Mouse (Mus musculus): ENCODE measurements around the gene Esp22.
A peak's percentile ranks its signal among the peaks of the same experiment; 100 is the strongest.
"Not testable (repeated sequence)": the region's sequence is repeated elsewhere in the genome, so short reads cannot be mapped to it uniquely, and the experiment has no call there.

Esp22 gene

DNA sequence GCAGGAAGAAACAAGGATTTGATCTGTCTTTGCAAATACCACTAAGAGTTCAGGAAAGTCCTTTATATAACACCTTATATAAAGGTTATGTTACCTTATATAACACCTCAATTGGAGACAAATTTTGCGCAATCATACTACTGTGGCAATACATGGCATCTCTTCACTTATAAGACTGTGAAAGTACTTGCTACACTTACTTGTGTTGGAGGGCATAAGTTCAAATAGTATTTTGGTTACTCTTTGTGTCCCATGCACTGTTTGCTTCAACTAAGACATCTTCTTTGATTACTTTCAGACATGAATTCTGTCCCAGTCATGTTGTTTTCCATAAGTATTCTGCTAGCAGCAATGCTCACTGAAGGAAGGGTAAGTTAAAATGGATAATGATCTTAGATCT, at the start of gene Esp22:
Gene Esp22, plus strand, starts transcription at position 301 of the 400 bp plus-strand sequence.
- no peak for DNase-seq (ENCODE audit: low spot score)

GRCm38 (mm10) chr17:39063641-39064040, 31.5 kb upstream of the Esp22 start:
- no peak for DNase-seq (ENCODE audit: low spot score)

GRCm38 (mm10) chr17:39076937-39077336, 18.2 kb upstream of the Esp22 start, which contains the start of gene Esp23:
Gene Esp23 (minus strand): TSS chr17:39077037.
- DNase-seq (ENCODE audit: low spot score) = no peak

DNA sequence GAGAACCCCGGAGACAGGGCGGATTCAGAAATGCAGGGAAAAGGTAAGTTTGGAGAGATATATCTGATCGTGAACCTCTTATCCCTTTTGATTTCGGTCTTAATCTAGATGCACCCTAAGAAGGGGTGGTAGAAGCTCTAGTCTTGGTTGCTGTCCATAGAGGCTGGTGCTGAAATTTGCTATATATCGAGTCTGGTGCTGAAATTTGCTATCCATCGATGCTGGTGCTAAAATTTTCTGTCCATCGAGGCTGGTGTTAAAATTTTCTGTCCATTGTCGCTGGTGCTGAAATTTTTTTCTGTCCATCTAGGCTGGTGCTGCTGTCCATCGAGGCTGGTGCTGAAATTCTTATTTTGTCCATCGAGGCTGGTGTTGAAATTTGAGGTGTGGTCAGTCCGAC, 12.0 kb downstream of the Esp22 start:
- peak; percentile 30 for DNase-seq (ENCODE audit: low spot score)

- DNase-seq (ENCODE audit: low spot score) = not testable (repeated sequence)
Observed at GRCm38 (mm10) chr17:39129156-39129555, 34.0 kb downstream of the Esp22 start.
